Mouse (Mus musculus): ENCODE measurements around the gene Ldlrad3.

- TF ChIP-seq EP300 (IDR thresholded peaks at IDR 0.05; ENCODE audit: low read depth) (no peak), CTCF (IDR thresholded peaks at IDR 0.05; ENCODE audit: low read depth) (no peak)
These were observed 74.2 kb downstream of the Ldlrad3 start for GRCm38 (mm10) chr2:102111906-102112499.

All from liver, postnatal 0 days (tissue).